Comparison of ENCODE assay signal across 18 mouse cellular contexts in the genomic region with DNA sequence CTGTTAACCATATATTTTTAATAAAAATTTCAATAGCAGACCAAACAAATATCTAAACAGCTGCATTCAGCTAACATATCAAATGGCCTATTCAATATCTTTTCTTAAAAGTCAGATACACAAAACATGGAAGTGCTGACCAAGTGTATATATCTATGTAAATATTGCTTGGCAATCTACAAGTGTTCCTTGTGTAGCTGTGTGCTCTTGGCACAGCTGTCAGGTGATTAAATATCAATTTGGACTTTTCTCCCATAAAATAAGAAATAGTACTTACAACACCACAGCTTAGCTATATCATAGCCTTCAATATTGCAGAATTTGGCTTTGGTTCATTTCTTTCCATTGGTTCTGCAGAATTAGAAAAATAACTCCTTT.
DNase-seq lines count a peak whose midpoint lies in the region; ATAC-seq lines count a peak whose summit lies in the region.
"Had no signal": no experiment of that assay in that cellular context is flagged by ENCODE, and none has a peak within 500 bp of the region (broad histone marks: within the 10 kb centered on the region; RNA-seq: fewer than 3 reads in every experiment).

No protein-coding gene starts in this region.

- no peaks in the 10 kb centered on the region for H3K36me3 ChIP-seq in forebrain, embryonic 11.5 days (ENCODE audit: control insufficient read depth, insufficient read depth, low read length)
- H3K36me3 ChIP-seq in forebrain, embryonic 16.5 days (ENCODE audit: control insufficient read depth, insufficient read depth), result no peaks in the 10 kb centered on the region
- H3K36me3 ChIP-seq in hindbrain, embryonic 11.5 days (ENCODE audit: control insufficient read depth, insufficient read depth, low read length), result no peaks in the 10 kb centered on the region
- no peaks in the 10 kb centered on the region for H3K36me3 ChIP-seq in hindbrain, embryonic 10.5 days
- H3K36me3 ChIP-seq in midbrain, embryonic 13.5 days, result no peaks in the 10 kb centered on the region
- no peaks in the 10 kb centered on the region for H3K36me3 ChIP-seq in midbrain, embryonic 16.5 days (ENCODE audit: control insufficient read depth, insufficient read depth, low read length)
- no peaks in the 10 kb centered on the region for H3K36me3 ChIP-seq in midbrain, embryonic 15.5 days (replicated peaks)
- H3K36me3 ChIP-seq: embryonic facial prominence, embryonic 13.5 days; heart, embryonic 15.5 days had no signal

- peaks cover 3% of the 10 kb centered on the region for H3K27me3 ChIP-seq in forebrain, embryonic 11.5 days (ENCODE audit: control insufficient read depth, insufficient read depth, low read length)
- H3K27me3 ChIP-seq in forebrain, embryonic 16.5 days (replicated peaks; ENCODE audit: control insufficient read depth, insufficient read depth, low read length), result no peaks in the 10 kb centered on the region
- peaks cover 7% of the 10 kb centered on the region for H3K27me3 ChIP-seq in hindbrain, embryonic 11.5 days (ENCODE audit: control insufficient read depth, insufficient read depth, low read length)
- H3K27me3 ChIP-seq in hindbrain, embryonic 10.5 days (ENCODE audit: insufficient read depth, poor library complexity, severe bottlenecking), result peaks cover 44% of the 10 kb centered on the region
- H3K27me3 ChIP-seq in midbrain, embryonic 13.5 days, result peaks cover 46% of the 10 kb centered on the region
- H3K27me3 ChIP-seq in midbrain, embryonic 16.5 days (ENCODE audit: control insufficient read depth, insufficient read depth, low read depth, low read length), result peaks cover 11% of the 10 kb centered on the region
- H3K27me3 ChIP-seq in midbrain, embryonic 15.5 days (replicated peaks), result peaks cover 21% of the 10 kb centered on the region
- H3K27me3 ChIP-seq: embryonic facial prominence, embryonic 13.5 days; heart, embryonic 15.5 days had no signal

- no peak overlapping the region for H3K9ac ChIP-seq in forebrain, embryonic 11.5 days (ENCODE audit: low read length)
- H3K9ac ChIP-seq in forebrain, embryonic 16.5 days (replicated peaks; ENCODE audit: low read depth, low read length), result no peak overlapping the region
- H3K9ac ChIP-seq in hindbrain, embryonic 11.5 days (ENCODE audit: low read depth, low read length), result no peak overlapping the region
- no peak overlapping the region for H3K9ac ChIP-seq in midbrain, embryonic 13.5 days (replicated peaks)
- no peak overlapping the region for H3K9ac ChIP-seq in midbrain, embryonic 16.5 days (ENCODE audit: low read depth, low read length)
- no peak overlapping the region for H3K9ac ChIP-seq in midbrain, embryonic 15.5 days
- H3K9ac ChIP-seq: embryonic facial prominence, embryonic 13.5 days; heart, embryonic 15.5 days had no signal

- no peak overlapping the region for H3K27ac ChIP-seq in forebrain, embryonic 11.5 days (ENCODE audit: low read depth, low read length)
- no peak overlapping the region for H3K27ac ChIP-seq in forebrain, embryonic 16.5 days (ENCODE audit: low read length)
- no peak overlapping the region for H3K27ac ChIP-seq in hindbrain, embryonic 11.5 days (ENCODE audit: low read depth, low read length)
- no peak overlapping the region for H3K27ac ChIP-seq in hindbrain, embryonic 10.5 days
- H3K27ac ChIP-seq in midbrain, embryonic 13.5 days, result no peak overlapping the region
- no peak overlapping the region for H3K27ac ChIP-seq in midbrain, embryonic 16.5 days (ENCODE audit: low read length)
- H3K27ac ChIP-seq in midbrain, embryonic 15.5 days, result no peak overlapping the region
- H3K27ac ChIP-seq: embryonic facial prominence, embryonic 13.5 days; heart, embryonic 15.5 days; hindbrain, postnatal 0 days had no signal

- no peak overlapping the region for H3K4me2 ChIP-seq in forebrain, embryonic 11.5 days (ENCODE audit: low read depth, low read length, severe bottlenecking)
- no peak overlapping the region for H3K4me2 ChIP-seq in forebrain, embryonic 16.5 days (ENCODE audit: low read length)
- no peak overlapping the region for H3K4me2 ChIP-seq in hindbrain, embryonic 11.5 days (replicated peaks; ENCODE audit: low read depth, low read length)
- no peak overlapping the region for H3K4me2 ChIP-seq in midbrain, embryonic 13.5 days (replicated peaks)
- H3K4me2 ChIP-seq in midbrain, embryonic 16.5 days (ENCODE audit: low read length), result no peak overlapping the region
- no peak overlapping the region for H3K4me2 ChIP-seq in midbrain, embryonic 15.5 days
- H3K4me2 ChIP-seq: embryonic facial prominence, embryonic 13.5 days; heart, embryonic 11.5 days; heart, embryonic 15.5 days had no signal

- ATAC-seq in forebrain, embryonic 11.5 days (replicated peaks; ENCODE audit: low FRiP score), result peak; percentile 39
- ATAC-seq in forebrain, embryonic 16.5 days, result no peak
- peak; percentile 28 for ATAC-seq in hindbrain, embryonic 11.5 days (ENCODE audit: low FRiP score)
- ATAC-seq in midbrain, embryonic 13.5 days, result peak; percentile 64
- no peak for ATAC-seq in midbrain, embryonic 16.5 days
- ATAC-seq in midbrain, embryonic 15.5 days (replicated peaks), result peak; percentile 48

- H3K9me3 ChIP-seq in forebrain, embryonic 11.5 days (ENCODE audit: control insufficient read depth, low read length), result no peaks in the 10 kb centered on the region
- no peaks in the 10 kb centered on the region for H3K9me3 ChIP-seq in forebrain, embryonic 16.5 days (ENCODE audit: control insufficient read depth, low read length)
- 0 out of 2 replicates have a peak, but pooled peaks cover 3% of the 10 kb centered on the region for H3K9me3 ChIP-seq in hindbrain, embryonic 11.5 days (ENCODE audit: control insufficient read depth, low read length)
- H3K9me3 ChIP-seq in hindbrain, embryonic 10.5 days, result peaks cover 14% of the 10 kb centered on the region
- peaks cover 10% of the 10 kb centered on the region; the same call in 1 of the 2 replicates for H3K9me3 ChIP-seq in midbrain, embryonic 13.5 days
- peaks cover 2% of the 10 kb centered on the region; the same call in 1 of the 2 replicates for H3K9me3 ChIP-seq in midbrain, embryonic 16.5 days (replicated peaks; ENCODE audit: control insufficient read depth, low read length, poor library complexity, severe bottlenecking)
- no peaks in the 10 kb centered on the region for H3K9me3 ChIP-seq in midbrain, embryonic 15.5 days
- H3K9me3 ChIP-seq: embryonic facial prominence, embryonic 13.5 days; heart, embryonic 15.5 days had no signal

- H3K4me3 ChIP-seq in forebrain, embryonic 11.5 days (ENCODE audit: low read depth, low read length), result no peak overlapping the region
- no peak overlapping the region for H3K4me3 ChIP-seq in forebrain, embryonic 16.5 days (replicated peaks; ENCODE audit: low read length)
- H3K4me3 ChIP-seq in hindbrain, embryonic 11.5 days (ENCODE audit: low read depth, low read length), result no peak overlapping the region
- no peak overlapping the region for H3K4me3 ChIP-seq in hindbrain, embryonic 10.5 days
- no peak overlapping the region for H3K4me3 ChIP-seq in midbrain, embryonic 13.5 days (replicated peaks)
- no peak overlapping the region for H3K4me3 ChIP-seq in midbrain, embryonic 16.5 days (ENCODE audit: low read depth, low read length)
- H3K4me3 ChIP-seq in midbrain, embryonic 15.5 days, result no peak overlapping the region
- H3K4me3 ChIP-seq: embryonic facial prominence, embryonic 13.5 days; heart, embryonic 15.5 days had no signal

- H3K4me1 ChIP-seq in forebrain, embryonic 11.5 days (replicated peaks; ENCODE audit: control insufficient read depth, insufficient read depth, low read length), result no peaks in the 10 kb centered on the region
- 0 out of 2 replicates have a peak, but pooled peaks cover 2% of the 10 kb centered on the region for H3K4me1 ChIP-seq in forebrain, embryonic 16.5 days (replicated peaks; ENCODE audit: control insufficient read depth, insufficient read depth, low read length)
- no peaks in the 10 kb centered on the region for H3K4me1 ChIP-seq in hindbrain, embryonic 11.5 days (replicated peaks; ENCODE audit: control insufficient read depth, insufficient read depth, low read length)
- peaks cover 4% of the 10 kb centered on the region; the same call in 1 of the 2 replicates for H3K4me1 ChIP-seq in hindbrain, embryonic 10.5 days (replicated peaks)
- H3K4me1 ChIP-seq in midbrain, embryonic 13.5 days (replicated peaks), result peaks cover 6% of the 10 kb centered on the region; the same call in 1 of the 2 replicates
- 0 out of 2 replicates have a peak, but pooled peaks cover 3% of the 10 kb centered on the region for H3K4me1 ChIP-seq in midbrain, embryonic 16.5 days (ENCODE audit: control insufficient read depth, insufficient read depth, low read length)
- H3K4me1 ChIP-seq in midbrain, embryonic 15.5 days, result 0 out of 2 replicates have a peak, but pooled peaks cover 5% of the 10 kb centered on the region
- H3K4me1 ChIP-seq: embryonic facial prominence, embryonic 13.5 days; heart, embryonic 15.5 days had no signal

- no peak for DNase-seq in forebrain, embryonic 11.5 days (ENCODE audit: low spot score)
- no peak for DNase-seq in hindbrain, embryonic 11.5 days (ENCODE audit: low spot score)
- DNase-seq in hindbrain, embryonic 10.5 days (ENCODE audit: low spot score), result no peak
- DNase-seq: adrenal gland, postnatal 10 days; cerebellum, adult 11 months; cerebellum, adult 8-10 months; cerebellum, postnatal 14 days; gastrocnemius, postnatal 10 days; heart, adult 18-20 months; heart, postnatal 14 days had no signal

Comparison
In these comparisons a context has a peak if more than half of its experiments do, and no peak if none do; other contexts are left out.
1. ATAC-seq: peak in forebrain, embryonic 11.5 days (single experiment), hindbrain, embryonic 11.5 days (single experiment), midbrain, embryonic 13.5 days (single experiment) and midbrain, embryonic 15.5 days (single experiment); none in forebrain, embryonic 16.5 days (single experiment) and midbrain, embryonic 16.5 days (single experiment).